Mouse (Mus musculus): ENCODE measurements at regions not wholly inside any gene's neighbourhood (a gene's known extent, or its start where the extent isn't known, plus 50 kb on each side); places are given as distances from the start of the nearest gene placed in this dataset.

DNA sequence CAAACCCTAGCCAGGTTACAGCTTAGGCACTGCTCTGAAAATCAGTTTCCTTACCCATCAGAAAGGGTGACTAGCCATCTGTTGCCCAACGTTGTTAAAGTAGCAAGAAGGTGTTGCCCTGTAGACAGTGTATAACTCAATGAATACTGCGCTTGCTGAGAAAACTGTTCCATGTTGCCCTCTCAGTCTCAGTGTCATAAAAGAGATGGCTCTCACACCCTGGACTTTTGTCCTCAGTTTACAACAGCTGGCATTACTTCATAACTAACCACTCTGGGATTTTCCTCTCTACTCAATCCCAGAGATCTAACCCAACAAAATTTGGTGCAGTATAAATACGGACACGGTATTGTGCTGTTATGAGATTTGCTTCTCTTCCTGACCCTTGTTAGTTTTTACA lies 252.1 kb upstream of the Cited2 start:
- TF ChIP-seq POLR2A (IDR thresholded peaks at IDR 0.05; ENCODE audit: low read depth, low read length) (no peak), CTCF (IDR thresholded peaks at IDR 0.05; ENCODE audit: borderline replicate concordance, insufficient read depth, low read length) (no peak)
